Mouse (Mus musculus) kidney, postnatal 14 days (tissue): ENCODE data around the gene Rad51.
A peak's percentile ranks its signal among the peaks of the same experiment; 100 is the strongest.

Source experiments
- DNase-seq: peaks from one replicate; pipeline ENCODE4 v3.0.0; 2022; ENCODE audit warnings: mixed read lengths

Rad51 gene

DNA sequence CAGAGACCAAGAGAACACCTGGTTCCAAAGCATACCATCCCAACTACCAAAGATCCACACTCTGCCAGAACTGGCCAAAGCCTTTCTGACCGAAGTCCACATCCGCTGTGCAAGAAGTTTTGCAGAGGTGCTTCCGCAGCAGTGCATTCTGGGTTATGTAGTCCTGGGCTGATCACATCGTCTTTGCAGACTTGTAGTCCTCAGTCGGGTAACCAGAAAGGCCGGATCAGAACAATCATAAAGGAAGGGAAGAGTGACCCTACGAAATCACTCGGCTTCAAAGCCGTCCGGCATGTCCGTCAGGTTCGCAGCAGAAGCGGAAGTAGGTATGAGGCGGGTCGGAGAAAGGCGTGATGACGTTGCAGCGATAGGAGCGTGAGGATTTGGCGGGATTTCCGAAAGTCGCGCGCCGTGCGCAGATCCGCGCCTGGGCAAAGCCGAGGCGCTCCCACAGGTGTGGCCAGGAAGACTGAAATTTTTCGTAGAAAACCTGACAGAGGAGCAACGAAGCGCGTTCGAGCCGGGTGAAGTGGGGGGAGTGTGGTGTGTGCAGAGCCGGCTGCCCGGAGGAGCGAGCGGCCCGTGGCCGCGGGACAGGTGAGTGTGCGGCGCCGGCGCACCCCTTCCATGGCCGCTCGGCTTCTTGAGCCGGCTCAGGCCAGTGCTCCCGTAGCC is at the start of gene Rad51:
Gene Rad51 (plus strand): TSS at position 356 of the 675 bp plus-strand sequence.
- peak; percentile 91 for DNase-seq

DNA sequence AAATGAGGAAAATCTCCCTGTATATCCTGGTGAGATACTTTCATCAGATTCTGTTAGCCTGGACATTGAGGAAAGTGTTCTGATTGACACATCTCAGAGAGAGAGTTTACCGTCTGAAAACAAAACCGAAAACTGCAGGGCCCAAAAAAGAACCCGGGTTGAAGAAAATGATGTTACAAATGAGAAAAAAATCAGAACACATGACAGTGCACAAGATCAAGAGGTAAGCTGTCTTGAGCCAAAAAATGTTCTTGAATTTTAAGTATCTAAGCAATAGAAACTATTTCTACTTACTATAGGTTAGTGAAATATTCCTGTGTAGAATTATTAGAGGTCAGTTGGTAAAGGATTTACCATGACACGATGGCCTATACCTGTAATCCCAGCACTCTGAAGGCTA is 40.2 kb upstream of the Rad51 start:
- no peak for DNase-seq

DNA sequence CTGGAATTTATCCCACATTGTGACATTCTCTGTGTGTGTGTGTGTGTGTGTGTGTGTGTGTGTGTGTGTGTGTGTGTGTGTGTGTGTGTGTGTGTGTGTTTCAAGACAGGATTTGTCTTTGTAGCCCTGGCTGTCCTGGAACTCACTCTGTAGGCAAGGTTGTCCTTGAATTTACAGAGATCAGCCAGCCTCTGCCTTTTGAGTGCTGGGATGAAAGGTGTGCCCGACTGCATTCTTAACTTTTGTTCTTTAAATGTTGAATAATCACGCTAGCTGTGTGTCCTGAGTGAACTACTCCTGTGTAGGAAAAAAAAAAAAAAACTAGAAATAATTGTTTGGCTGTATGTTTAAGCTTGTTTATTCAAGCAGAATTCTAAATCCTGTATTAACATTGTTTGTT is 26.4 kb upstream of the Rad51 start:
- DNase-seq: no peak

DNA sequence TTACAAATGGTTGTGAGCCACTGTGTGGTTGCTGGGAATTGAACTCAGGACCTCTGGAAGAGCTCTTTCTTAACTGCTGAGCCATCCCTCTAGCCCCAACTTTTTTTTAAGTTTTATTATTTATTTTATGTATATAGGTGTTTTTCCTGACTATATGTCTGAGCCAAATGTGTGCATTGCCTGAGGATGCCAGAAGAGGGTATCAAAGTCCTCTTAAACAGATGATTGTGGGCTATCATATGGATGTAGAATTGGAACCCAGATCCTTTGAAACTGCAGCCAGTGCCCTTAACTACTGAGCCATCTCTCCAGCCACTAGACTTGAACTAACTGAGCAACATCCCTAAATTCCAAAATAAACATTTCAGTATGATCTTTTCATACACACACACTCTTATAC is 11.0 kb upstream of the Rad51 start:
- DNase-seq: no peak

DNA sequence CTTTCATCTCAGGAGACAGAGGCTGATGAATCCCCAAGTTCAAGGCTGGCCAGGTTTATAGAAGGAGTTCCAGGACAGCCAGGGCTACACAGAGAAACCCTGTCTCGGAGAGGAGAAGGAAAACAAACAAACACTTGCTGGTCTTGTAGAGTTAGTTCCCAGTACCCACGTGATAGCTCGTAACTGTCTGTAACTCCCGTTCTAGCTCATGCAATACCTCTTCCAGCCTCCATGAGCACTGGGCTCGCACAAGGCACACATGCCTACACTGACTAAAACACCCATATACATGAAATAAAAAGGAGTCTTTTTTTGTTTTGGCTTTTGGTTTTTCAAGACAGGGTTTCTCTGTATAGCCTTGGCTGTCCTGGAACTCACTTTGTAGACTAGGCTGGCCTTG is 6.0 kb upstream of the Rad51 start:
- DNase-seq: no peak

DNA sequence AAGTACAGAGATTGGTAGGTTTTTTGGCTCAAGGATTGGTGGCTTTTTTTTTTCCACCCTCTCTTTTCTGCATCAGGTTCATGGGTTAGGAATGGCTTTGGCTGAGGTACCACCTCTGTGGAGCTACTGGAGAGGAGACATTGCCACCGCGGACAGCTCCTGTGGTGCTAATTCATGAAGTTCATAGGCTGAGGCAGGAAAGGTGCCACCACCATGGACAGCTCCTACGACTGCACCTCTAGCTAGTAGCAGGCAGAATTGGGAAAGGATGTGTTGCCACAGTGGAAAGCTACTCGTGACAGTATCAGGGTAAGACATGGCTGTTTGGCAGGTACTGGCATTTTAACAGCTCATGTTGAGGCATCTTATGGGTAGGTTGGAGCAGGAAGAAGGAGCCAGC is 4.0 kb upstream of the Rad51 start:
- peak; percentile 55 for DNase-seq

DNA sequence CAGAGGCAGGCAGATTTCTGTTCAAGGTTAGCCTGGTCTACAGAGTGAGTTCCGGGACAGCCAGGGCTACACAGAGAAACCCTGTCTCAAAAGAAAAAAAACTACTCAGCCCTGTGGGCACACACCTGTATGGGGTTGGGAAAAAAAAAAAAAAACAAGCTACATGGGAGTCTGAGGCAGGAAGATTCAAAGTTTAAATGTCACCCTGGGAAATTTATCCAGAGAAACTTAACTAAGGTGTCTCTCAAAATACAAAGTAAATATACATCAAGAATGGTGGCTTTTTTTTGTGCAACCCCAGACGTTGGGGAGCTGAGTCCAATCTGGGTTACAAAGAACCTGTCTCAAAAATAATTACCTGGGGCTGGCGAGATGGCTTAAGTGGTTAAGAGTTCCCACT is 1.5 kb upstream of the Rad51 start:
- no peak for DNase-seq

DNA sequence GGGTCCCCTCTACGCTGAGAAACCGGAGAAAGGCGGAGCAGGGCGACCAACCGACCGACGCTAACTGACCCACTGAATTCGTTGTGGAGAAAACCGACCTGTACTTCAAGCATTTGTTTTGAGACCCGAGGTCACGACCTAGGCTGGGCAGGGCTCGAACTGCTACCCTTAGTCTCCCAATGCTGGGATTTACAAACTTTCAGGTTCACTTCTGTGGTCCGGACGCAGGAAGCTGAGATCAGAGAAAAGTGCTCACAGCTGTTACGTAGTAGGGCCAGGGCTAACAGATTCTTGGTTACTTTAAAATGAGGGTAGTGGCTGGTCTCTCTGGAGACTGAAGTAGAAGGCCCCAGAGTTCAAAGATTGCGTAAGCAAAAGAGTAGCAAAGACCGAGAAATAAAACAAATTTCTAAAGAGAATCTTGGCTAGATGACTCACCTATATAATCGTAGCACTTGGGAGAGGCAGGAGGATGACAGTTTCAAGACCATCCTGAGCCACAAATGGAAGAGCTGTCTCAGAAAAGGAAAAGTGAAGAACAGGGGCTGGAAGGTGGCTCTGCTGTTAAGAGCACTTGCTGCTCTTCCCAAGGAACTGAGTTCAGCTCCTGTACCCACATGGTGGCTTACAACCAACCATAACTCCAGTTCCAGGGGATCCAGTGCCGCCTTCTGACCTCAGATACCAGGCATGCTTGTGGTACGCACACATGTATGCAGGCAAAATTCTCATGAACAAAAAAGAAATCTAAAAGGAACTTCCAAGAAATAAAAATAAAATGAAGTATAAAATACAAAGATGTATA is 730 bp downstream of the Rad51 start:
- no peak for DNase-seq

DNA sequence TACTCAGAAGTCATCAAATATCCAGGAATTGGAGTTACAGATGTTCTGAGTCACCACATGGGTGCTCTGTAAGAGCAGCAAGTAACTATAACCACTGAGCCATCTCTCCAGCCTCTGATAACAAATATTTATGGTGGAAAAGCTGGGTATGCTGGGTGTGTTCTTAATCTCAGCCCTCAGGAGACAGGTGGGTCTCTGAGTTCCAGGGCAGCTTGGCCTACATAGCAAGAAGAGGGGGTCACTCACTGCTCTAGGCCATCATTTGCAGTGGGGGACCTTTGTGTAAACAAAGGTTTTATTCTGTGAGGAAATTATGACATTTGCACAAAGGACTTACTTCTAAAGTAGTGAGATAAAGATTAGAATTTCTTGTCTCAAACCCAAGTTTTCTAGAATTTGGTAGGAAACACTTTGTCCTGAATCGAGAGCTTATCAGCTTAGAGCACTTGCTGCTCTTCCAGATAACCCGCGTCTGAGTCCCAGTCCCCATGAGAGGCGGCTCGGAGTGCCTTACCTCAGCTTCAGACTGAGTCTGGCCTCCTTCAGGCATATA is 23.8 kb downstream of the Rad51 start:
- DNase-seq: no peak

DNA sequence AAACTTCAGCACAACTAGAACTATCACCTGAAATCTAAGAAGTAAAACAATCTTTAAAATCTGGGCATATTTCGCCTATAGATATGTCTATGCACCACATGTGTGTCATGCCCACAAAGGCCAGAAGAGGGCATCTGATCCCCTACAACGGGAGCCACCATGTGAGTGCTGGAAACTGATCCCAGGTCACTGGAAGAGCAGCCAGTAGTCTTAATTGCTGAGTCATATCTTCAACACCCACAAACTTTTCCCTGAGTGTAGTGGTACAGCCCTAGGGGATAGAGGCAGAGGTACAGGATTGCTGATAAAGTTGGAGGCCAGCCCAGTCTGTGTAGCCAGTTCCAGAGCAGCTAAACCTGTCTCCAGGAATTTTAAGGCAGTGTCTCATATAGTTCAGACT is 32.6 kb downstream of the Rad51 start:
- DNase-seq: no peak

DNA sequence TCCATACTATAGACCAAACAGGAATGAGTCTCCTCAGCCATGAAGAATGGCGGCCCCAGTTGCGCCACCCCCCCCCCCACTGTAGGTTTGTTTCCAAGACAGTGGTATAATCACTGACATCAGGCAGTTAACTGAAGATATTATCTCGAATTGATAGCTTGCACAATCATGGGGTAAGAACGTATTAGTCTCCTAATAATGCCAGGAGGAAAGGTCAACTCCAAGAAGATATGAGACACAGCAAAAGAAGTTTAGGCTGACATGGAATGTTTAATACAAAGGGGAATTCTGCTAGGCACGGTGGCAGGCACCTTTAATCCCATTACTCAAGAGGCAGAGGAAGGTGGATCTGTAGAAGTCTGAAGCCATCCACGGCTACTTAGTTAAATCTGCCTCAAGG is 33.8 kb downstream of the Rad51 start:
- no peak for DNase-seq

DNA sequence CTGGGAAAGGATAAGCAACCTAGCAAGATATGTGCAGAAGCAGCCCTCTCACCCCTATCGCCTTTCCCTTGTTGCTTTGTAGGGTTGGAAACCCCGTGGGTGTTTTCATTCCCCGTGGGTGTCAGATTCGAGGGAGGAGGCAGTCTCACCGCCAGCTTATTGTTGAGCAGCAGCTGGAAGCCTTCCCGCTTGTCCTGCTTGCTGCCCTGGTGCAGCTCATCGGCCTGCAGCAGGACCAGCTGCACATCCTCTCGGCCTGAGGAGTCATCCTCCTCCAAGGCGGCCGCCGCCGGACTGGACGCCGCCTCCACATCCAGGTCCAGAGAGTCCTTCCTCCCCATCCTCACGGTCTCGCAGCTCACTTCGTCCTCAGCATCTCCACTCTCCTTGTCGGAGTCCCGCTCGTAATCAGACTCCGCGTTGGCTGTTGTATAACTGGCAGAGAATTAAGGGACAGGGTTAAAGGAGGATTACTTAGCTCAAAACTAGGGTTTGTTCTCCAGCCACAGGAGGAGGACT is 34.6 kb downstream of the Rad51 start:
- DNase-seq: no peak

DNA sequence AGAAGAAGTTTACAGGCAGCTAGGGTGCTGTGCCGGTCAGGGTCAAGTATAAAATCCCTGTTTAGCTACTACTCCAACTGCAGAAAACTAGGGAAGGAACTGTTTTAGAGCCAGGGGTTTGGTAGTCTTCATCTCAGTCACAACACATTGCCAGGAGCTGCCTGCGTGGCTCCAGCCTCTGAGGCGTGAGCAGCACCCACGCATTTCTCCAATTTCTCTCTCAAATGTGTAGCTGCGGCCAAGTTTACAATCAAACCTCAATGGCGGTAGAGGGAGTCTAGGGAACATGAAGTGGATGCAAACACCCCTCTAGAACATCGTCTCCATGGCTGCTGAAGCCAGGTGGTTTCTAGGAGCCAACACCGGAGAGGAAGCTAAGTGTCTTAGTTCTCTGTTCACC is 35.2 kb downstream of the Rad51 start:
- DNase-seq: no peak

DNA sequence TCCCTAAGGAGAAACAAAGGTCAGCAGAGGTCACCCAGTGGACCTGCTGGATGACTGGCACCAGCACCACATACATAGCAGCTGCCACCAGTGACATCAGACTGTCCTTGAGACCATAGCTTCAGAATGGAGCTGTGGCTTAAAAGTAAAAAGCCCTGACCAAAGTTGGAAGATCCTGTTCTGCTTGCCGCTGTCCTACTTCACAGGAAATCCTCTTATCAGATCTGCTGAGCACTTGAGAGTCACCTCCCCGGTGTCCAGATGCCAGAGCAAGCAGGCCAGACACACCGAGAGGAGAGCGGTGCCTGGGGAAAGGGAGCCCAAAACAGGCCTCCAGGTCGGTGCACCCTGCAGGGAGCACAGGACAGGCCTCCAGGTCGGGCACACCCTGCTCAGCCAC is 39.7 kb downstream of the Rad51 start:
- no peak for DNase-seq

DNA sequence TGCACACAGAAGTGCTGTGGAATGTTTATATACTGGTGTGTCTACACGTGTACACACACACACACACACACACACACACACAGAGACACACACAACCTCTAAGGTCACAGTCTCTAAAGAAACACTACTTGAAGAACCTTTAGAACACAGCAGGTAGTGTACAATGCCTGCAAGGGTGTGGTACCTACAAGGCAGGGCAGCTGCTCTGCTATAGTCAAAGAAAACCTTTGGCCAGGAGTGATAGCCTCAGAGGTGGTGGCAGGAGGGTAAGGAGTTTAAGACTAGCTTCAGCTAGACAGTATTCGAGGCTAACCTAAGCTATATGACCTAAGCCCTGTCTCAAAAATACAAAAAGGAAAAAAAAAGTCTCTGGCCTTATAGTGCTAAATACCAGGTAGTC is 42.1 kb downstream of the Rad51 start:
- no peak for DNase-seq

DNA sequence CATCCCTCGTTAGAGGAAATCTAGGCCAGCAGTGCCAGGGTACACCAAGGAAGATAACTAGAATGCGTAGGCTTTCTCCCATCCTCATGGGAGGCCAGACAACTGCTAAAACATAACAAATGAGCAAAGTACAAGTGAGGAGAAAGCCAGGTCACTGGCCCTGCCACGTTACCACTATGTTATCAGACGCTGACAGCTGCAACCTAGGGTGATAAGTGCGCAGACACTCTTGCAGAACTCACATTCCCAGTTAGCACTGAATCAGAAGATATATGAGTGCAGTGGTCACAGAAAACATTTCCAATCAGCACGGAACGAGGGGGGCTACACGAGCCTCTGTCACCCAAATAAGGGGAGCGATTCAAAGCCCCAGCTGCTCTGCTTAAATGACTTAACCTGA is 42.8 kb downstream of the Rad51 start:
- DNase-seq: no peak

DNA sequence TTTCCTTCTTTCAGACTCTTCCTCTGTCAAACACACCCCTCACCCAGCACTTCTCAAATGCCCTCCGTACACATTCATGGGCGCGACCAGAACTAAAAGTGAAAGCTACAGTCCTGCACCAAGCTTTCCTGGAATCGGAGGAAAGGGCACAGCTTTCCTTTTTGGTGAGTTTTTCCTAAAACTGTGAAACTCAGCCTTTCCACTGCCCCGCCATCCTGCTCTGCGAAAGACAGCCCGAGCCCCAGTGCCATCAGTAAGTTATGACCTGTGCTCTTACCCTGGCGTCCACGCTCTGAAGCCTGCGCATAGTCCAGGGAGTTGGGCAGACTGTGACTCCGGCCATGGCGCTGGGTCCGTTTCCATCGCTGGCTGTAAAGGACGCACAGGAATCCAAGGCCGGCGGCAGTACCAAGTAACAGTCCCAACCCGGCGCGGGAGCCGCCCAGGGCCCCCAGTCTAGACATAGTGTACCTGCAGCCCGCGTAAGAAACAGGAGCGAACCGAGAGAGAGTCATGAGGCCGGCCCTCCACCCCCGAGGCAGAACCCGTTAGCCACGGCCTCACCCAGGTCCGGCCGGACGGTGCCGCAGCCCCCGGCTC is 43.6 kb downstream of the Rad51 start:
- peak; percentile 51 for DNase-seq

DNA sequence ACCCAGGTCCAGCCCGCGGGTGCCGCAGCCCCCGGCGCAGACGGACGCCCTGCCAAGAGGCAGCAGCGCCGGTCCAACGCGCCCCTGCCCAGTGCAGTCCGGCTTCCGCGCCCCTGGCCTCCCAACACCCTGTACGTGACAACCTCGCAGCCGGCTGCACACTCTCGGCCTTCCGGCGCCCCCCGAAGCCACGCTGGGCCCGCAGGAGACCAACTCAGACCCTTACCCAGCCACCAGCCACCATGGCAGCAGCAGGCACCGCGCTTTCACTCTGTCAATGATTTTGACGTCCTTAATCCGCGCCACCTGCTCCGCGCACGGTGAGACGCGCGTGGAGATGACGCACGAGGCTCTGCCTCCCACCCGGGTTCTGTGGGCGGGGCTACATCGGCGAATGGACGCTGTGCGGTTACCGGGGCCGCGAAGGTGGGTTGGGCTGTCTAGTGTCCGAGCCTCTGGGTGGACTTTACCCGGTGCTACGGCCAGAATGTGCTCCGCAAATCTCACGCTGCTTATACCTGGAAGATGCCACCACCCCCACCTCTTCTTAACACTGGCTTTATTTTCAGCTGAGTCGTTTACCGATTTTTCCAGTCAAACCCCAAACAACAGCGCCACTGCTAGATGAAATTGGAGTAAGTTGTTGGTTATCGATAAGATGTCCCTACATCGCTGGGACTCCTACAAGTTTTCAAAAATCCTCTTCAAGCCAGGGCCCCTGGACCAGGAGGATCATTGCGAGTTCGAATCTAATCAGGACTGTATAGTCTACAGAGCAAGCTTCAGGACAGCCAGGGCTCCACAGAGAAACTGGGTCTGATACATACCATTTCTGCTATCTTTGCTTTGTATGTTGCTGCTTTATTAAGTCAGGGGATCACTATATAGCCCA is 44.3 kb downstream of the Rad51 start, which contains the start of gene Rmdn3:
Gene Rmdn3 (minus strand): TSS at position 354 of the 892 bp plus-strand sequence.
- peak; percentile 97 for DNase-seq

DNA sequence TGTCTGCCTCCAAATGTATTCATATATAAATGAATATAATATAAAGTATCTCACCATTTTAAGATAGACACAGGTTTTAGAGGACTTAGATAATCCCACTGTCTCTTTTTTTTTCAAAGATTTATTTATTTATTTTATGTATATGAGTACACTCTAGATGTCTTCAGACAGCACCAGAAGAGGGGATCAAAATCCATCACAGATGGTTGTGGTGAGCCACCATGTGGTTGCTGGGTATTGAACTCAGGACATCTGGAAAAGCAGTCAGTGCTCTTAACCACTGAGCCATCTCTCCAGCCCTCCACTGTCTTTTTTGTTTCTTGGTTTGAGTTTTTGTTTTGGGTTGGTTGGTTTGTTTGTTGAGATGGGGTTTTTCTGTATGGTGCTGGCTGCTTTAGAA is 45.2 kb downstream of the Rad51 start:
- DNase-seq: no peak

DNA sequence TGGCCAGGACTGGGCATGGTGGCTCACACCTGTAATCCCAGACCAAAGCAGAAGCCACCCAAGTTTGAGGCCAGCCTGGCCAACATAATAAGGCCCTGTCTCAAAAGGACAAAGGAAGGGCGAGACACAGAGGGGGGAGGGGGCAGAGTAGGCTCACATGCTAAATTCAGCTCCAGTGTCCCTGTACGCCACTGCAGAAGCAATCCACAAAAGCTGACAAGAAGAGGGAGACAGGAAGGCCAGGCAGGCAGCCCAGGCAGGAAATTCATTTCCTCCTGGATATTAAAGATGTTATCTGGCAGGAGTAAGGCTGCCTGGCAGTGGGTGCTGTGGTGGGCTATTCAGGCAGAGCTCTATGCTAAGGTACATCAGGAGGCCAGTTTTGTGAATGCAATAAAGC is 48.7 kb downstream of the Rad51 start:
- DNase-seq: peak; percentile 68

DNA sequence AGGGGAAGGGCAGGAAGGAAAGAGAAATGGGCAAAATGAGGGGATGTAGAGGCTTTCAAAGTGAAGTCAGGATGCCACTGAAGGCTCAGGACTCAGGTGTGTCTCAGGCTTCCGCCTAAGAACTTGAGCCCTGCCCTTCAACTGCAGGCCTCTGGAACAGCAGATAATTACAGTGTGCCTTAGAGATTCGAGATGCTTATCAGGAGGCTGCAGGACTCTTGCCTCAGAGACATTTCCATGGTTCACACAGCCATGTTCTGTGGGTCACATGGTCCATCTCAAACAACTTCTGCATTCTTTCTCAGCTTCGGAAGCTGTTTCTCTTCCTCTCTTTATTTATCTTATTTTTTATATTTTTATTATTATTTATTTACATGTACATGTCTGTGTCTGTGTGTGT is 50.5 kb downstream of the Rad51 start:
- no peak for DNase-seq

DNA sequence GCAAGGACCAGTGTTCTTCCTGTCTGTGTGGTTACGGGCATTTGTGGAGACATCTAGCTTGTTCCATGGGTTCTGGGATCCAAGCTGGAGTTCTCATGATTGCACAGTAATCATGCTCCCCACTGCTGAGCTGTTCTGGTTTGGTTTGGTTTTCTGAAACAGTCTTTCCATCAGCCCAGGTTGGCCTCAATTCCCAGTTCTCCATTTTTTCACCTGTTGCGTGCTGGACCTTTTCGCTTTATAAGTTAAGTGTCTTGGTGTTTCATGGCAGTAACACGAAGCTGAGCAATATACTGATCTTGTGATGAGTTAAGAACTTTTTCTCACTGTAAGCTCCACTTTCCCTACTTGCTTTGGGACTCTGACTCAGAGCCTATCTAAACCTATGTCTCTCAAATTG is 51.4 kb downstream of the Rad51 start:
- DNase-seq: no peak

DNA sequence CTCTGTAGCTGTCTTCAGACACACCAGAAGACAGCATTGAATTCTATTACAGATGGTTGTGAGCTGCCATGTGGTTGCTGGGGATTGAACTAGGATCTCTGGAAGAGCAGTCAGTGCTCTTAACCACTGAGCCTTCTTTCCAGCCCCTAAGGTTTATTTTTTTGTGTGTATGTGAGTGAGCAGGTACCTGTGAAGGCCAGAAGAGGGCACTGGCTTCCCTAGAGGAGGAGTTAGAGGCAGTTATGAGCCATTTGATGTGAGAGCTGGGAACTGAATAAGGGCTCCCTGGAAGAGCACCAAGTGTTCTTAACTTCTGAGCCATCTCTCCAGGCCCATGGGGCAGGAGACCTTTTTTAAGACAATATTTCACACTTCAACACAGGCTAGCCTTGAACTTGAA is 52.8 kb downstream of the Rad51 start:
- no peak for DNase-seq
